Mouse (Mus musculus): Measurements from ENCODE around the gene Atg7.

Gene Atg7

GRCm38 (mm10) chr6:114871010-114871660, 228.2 kb downstream of the Atg7 start:
- POLR2A ChIA-PET, result interaction anchor here in 2 of 4 experiments (1.1 to 6.6 kb wide), 7 partner anchors 12 to 155 kb away, joined by 3 to 52 read pairs (median 3); no protein-coding TSS in a partner anchor
- CTCF ChIA-PET, result interaction anchor here in 3 of 4 experiments (0.6 to 2.0 kb wide), 16 partner anchors 9 to 147 kb away, joined by 3 to 12 read pairs (median 4); no protein-coding TSS in a partner anchor

DNA sequence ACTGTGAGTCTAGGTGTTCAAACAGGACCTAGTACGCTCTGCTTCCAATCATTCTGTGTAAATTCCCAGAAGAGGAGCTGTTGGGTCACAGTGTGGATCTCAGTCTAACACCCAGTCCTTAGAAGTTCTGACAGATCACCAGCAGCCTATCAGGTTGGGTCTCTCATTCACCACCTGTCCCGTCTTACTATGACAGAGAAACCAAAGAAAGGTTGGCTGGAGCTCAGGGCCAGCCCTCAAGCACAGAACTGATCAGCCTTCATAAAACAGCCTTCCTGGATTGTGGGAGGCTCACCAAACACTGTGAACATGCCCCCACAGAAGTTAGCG, 230.9 kb downstream of the Atg7 start:
- POLR2A ChIA-PET, result interaction anchor here in 3 of 4 experiments (0.5 to 6.6 kb wide), 12 partner anchors 10 to 989 kb away, joined by 3 to 52 read pairs (median 4); no protein-coding TSS in a partner anchor
- CTCF ChIA-PET, result interaction anchor here in 2 of 4 experiments (0.8 to 2.7 kb wide), 8 partner anchors 9 to 156 kb away, joined by 3 to 14 read pairs (median 3); no protein-coding TSS in a partner anchor

- ChIA-PET POLR2A (interaction anchor here in 3 of 4 experiments (0.8 to 6.6 kb wide), 12 partner anchors 9 to 31 kb away, joined by 3 to 52 read pairs (median 4); no protein-coding TSS in a partner anchor), CTCF (interaction anchor here in 3 of 4 experiments (0.8 to 2.7 kb wide), 12 partner anchors 9 to 156 kb away, joined by 3 to 14 read pairs (median 3); no protein-coding TSS in a partner anchor)
Observed at GRCm38 (mm10) chr6:114874138-114874928, 231.4 kb downstream of the Atg7 start.

DNA sequence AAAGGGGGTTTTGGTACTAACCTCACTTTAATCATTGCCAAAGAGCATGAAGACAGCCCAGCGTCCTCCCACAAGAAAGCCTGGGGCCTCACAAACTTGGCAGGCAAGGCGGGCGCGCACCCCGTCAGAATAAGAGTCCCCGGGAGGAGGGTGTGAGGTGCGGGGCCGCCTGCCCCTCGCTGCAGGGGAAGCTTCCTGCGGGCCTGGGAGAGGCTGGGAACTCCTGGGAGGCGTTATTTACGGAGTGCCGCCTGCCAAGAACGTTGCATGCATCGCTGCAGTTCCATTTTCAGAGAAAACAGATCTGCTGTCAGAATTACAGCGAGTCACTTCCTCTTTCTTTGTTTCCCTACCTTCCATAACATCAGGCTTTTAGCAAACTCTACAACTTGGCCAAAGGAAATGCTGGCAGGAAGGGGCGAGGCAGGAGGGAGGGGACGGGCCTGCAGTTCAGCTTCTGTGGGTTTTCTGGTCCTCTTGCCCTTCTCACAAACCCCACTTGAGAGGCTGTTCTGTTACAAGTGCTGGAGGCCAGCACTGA, 232.2 kb downstream of the Atg7 start:
- ChIA-PET CTCF (interaction anchor here (0.7 to 1.7 kb wide), 9 partner anchors 8 to 151 kb away, joined by 3 to 5 read pairs (median 3); partner anchors contain the start of gene Vgll4 (in 1 of the 4)), POLR2A (interaction anchor here in 3 of 4 experiments (1.0 to 6.6 kb wide), 10 partner anchors 8 to 95 kb away, joined by 3 to 52 read pairs (median 6); partner anchors contain the start of gene Vgll4 (in 1 of the 3))

DNA sequence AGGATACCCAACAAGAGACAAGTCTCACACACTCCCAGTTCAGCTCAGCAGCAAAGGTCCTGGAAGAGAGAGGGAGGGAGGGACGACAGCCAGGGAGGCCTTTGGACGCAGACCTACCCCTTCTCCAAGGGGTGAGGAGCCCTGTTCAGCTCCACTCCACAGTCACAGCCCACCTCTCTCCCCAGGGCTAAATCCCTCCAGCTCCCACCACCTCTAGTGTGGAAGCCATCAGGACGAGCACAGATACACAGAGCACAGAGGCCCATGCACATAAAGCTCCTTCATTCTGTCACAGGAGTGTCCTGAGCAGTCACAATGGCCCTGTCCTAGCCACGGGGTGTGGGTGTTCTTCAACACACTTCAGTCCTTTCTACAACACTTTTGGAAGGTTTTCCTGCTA, 233.1 kb downstream of the Atg7 start:
- ChIA-PET CTCF (interaction anchor here in 2 of 4 experiments (0.6 to 1.3 kb wide), 2 partner anchors 44 to 152 kb away, joined by 3 read pairs; no protein-coding TSS in a partner anchor), POLR2A (interaction anchor here in 3 of 4 experiments (0.6 to 6.6 kb wide), 9 partner anchors 8 to 94 kb away, joined by 3 to 52 read pairs (median 6); partner anchors contain the start of gene Vgll4 (in 1 of the 3))

- ChIA-PET CTCF (interaction anchor here in 1 of 4 experiments (0.7 to 1.3 kb wide), 3 partner anchors 15 to 818 kb away, joined by 4 to 7 read pairs (median 5); no protein-coding TSS in a partner anchor), POLR2A (interaction anchor here in 3 of 4 experiments (0.6 to 6.6 kb wide), 9 partner anchors 8 to 93 kb away, joined by 3 to 52 read pairs (median 5); partner anchors contain the start of gene Vgll4 (in 1 of the 3))
Observed at GRCm38 (mm10) chr6:114876546-114876945, 233.6 kb downstream of the Atg7 start.

DNA sequence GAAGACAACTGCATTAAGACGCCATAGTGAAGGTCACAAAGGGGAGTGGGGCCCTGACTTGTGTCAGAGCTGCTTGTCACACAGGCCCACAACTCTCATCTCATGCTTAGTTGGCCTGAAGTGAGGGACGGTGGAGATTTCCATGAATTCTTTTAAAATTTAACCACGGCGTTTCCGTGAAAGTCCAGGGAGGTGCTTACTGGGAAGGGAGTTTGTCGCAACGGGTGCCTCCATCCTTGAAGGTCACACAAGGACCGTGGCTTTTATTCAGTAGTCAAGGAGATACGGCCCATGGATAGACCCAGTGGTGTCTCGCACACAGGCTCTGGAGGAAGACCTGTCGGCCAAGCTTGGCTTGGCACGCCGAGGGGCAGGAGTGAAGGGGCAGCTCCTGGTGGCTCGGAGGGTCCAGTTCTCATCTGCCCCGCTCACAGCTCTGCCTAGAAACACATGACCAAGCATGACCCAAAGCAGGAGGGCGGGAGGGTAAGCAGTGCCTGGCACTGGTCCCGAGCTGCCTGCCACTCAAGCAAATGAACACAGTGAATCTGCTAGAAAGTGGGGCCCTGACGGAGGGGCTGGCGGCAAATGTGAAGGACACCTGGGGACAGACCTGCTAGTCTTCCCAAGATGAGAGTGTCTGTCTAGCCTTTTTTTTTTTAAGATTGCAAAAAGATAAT, 236.1 kb downstream of the Atg7 start:
- CTCF ChIA-PET, result no interaction called here
- POLR2A ChIA-PET, result interaction anchor here in 3 of 4 experiments (0.6 to 1.7 kb wide), 6 partner anchors 11 to 149 kb away, joined by 3 to 4 read pairs (median 3); no protein-coding TSS in a partner anchor

- ChIA-PET POLR2A (interaction anchor here in 2 of 4 experiments (1.0 to 4.3 kb wide), 4 partner anchors 8 to 15 kb away, joined by 3 to 19 read pairs (median 4); no protein-coding TSS in a partner anchor), CTCF (interaction anchor here (0.6 to 1.1 kb wide), 5 partner anchors 10 to 16 kb away, joined by 3 to 11 read pairs (median 4); no protein-coding TSS in a partner anchor)
Observed at GRCm38 (mm10) chr6:114880798-114881197, 237.9 kb downstream of the Atg7 start.

GRCm38 (mm10) chr6:114882212-114882611, 239.3 kb downstream of the Atg7 start:
- ChIA-PET CTCF (interaction anchor here in 3 of 4 experiments (1.0 to 2.5 kb wide), 7 partner anchors 8 to 184 kb away, joined by 3 to 14 read pairs (median 5); no protein-coding TSS in a partner anchor), POLR2A (interaction anchor here in 2 of 4 experiments (0.6 to 4.3 kb wide), 14 partner anchors 8 to 103 kb away, joined by 3 to 52 read pairs (median 4); partner anchors contain the start of gene Vgll4 (in 1 of the 2))

DNA sequence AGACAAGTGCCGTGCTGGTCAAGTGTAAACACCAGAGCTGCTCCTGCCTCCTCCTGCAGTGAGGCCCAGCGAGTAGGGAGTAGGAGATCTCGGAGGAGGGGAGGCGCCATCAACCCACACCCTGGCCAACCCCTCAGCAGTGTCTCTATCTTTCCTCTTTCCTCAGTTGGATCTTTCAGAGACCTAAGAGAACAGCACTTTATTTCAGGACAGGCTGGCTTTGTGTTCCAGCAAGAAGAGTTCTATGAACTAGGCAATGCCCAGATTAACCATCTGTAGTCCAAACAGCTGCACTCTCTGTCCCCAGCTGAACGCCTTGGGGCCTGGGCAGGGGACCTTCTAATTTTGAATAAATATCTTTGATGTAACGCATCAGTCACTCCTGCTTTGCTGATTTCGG, 239.8 kb downstream of the Atg7 start:
- POLR2A ChIA-PET, result interaction anchor here in 3 of 4 experiments (0.6 to 4.3 kb wide), 22 partner anchors 8 to 154 kb away, joined by 3 to 52 read pairs (median 4); partner anchors contain the start of gene Vgll4 (in 1 of the 3)

GRCm38 (mm10) chr6:114883261-114883740, 240.4 kb downstream of the Atg7 start:
- POLR2A ChIA-PET, result interaction anchor here (0.5 to 4.3 kb wide), 30 partner anchors 8 to 1413 kb away, joined by 3 to 52 read pairs (median 5); partner anchors contain the start of gene Vgll4 (in 1 of the 4)
- CTCF ChIA-PET, result interaction anchor here (0.6 to 2.5 kb wide), 14 partner anchors 8 to 185 kb away, joined by 3 to 14 read pairs (median 4); no protein-coding TSS in a partner anchor

More for the DNA sequence above, 239.8 kb downstream of the Atg7 start:
- CTCF ChIA-PET, result interaction anchor here in 3 of 4 experiments (1.0 to 2.5 kb wide), 9 partner anchors 8 to 185 kb away, joined by 3 to 14 read pairs (median 5); no protein-coding TSS in a partner anchor

GRCm38 (mm10) chr6:114885129-114885528, 242.2 kb downstream of the Atg7 start:
- POLR2A ChIA-PET, result interaction anchor here in 3 of 4 experiments (0.5 to 4.3 kb wide), 6 partner anchors 9 to 82 kb away, joined by 3 to 52 read pairs (median 7); no protein-coding TSS in a partner anchor
- CTCF ChIA-PET, result no interaction called here

DNA sequence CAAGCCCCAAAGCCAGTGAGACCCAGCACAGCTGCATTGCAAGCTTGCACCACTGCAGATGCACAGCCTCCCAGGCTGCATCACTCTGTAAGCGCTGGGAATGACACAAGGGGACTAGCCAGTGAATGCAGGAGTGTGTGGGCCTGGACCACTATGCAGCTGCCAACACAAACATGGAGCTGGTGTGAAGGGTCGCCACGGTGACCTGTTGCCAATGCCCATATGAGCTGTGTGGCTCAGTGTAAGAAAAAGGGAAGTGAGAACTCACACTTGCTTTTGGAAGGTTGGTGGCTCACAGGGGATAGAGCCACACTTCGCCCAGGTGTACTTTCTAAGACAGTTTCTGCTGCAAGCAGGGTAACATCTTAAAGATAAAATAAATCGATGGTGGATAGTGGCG, 243.1 kb downstream of the Atg7 start:
- ChIA-PET POLR2A (interaction anchor here in 1 of 4 experiments (0.9 to 4.3 kb wide), 2 partner anchors 13 to 15 kb away, joined by 3 to 52 read pairs; no protein-coding TSS in a partner anchor), CTCF (no interaction called here)

DNA sequence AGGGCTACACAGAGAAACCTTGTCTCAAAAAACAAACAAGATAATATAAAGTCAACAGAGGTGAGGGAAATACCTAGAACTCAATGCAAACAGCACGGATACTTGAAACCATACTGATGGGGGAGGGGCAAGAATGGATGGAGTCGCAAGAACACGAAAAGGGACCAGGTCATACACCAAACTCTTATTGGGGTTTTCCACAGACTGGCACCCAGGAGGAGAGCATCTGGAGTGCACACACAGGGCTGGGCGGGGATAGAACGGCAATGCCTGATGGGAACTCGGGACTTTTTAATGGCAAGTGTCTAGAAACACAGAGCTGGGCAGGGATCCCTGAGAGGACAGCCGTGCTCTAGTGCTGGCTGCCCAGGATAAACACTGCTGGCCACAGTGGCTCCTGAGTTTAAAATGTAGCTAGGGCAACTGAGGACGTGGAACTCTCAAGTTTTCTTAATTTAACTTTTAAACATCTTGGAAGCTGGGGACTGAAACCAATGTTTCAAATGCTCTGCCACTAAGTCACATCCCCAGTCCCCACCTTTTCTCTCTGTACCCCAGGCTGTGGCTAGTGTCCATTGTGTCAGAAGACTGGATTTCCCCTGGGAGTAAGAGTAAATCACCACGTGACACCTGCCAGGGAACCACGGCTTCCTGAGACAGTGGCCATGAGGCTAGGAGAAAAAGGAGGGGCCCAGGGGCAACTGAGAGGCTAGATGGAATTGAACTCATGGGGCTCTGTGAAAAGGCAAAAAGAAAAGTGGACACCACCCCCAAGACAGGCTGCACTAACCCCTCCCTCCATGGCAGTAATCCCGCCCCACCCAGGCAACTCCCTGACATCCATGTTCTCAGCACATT, 243.8 kb downstream of the Atg7 start:
- ChIA-PET POLR2A (interaction anchor here in 2 of 4 experiments (1.4 to 4.3 kb wide), 2 partner anchors 14 to 109 kb away, joined by 3 to 52 read pairs; no protein-coding TSS in a partner anchor), CTCF (no interaction called here)

DNA sequence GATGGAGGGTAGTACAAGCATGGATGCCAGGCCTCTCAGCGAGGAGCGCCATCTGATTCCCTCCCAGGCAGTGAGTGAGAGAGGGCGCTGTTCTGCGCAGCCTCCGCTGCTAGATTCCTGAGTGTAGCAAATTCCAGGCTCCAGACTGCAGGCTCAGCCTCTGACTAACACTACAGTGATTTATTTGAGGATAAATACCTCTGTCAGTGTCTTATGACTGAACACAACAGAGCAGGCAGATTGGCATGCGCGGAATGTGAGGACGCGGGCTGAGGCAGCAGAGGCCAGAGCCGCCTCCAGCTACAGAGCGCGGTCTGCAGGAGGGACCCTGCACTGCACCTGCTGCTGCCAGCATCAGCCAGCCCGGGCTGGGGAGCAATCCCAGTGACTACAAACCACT, 246.0 kb downstream of the Atg7 start:
- CTCF ChIA-PET, result interaction anchor here in 2 of 4 experiments (0.5 to 1.5 kb wide), 10 partner anchors 10 to 1200 kb away, joined by 3 to 6 read pairs (median 4); no protein-coding TSS in a partner anchor
- POLR2A ChIA-PET, result interaction anchor here in 3 of 4 experiments (0.5 to 2.2 kb wide), 11 partner anchors 8 to 920 kb away, joined by 3 to 14 read pairs (median 4); partner anchors contain the start of gene Rpl32 (in 1 of the 3)

DNA sequence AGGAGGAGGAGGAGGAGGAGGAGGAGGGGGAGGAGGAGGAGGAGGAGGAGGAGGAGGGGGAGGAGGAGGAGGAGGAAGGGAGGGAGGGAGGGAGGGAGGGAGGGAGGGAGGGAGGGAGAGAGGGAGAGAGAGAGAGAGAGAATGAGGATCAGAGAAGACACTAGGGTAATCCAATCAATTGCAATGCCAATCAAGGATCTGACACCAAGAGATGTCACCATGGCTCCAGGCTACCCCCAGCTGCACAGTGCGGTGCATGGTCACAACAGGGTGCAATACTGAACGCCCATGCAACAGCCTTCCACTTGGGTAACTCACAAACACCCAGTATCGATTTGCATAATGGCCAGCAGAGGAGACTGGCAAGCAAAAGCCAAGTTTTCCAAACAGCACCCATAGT, 247.1 kb downstream of the Atg7 start:
- CTCF ChIA-PET, result interaction anchor here in 1 of 4 experiments (1.5 kb wide), 1 partner anchor 17 kb away, joined by 3 read pairs; no protein-coding TSS in a partner anchor
- POLR2A ChIA-PET, result interaction anchor here in 2 of 4 experiments (0.7 to 3.0 kb wide), 2 partner anchors 12 to 43 kb away, joined by 3 to 12 read pairs; no protein-coding TSS in a partner anchor
